Mouse (Mus musculus) hindbrain, embryonic 16.5 days (tissue): ENCODE results near the gene Ift43. TPM values are rescaled to one million over a fixed set of nuclear protein-coding genes. Genes with fewer than 3 reads are reported as not detected.

Experiments
- ATAC-seq: fragments of 200-750 bp; cut with Nextera tagmentation; 2 replicates; pipeline ENCODE4 v1.8.0; 2017; ENCODE audit warnings: moderate TSS enrichment, moderate library complexity
- H3K27ac ChIP-seq: fragments of 300-500 bp; sonication (generic); 2 replicates; pipeline ENCODE4 v1.5.1; 2014; ENCODE audit warnings: low read depth, mild to moderate bottlenecking, control low read depth, low read length, moderate library complexity
- H3K27me3 ChIP-seq: fragments of 300-500 bp; sonication (generic); replicated peaks from 2 replicates; pipeline ENCODE4 v1.6.1; 2014; ENCODE audit warnings: low read length; ENCODE audit not compliant: control insufficient read depth, insufficient read depth
- H3K36me3 ChIP-seq: fragments of 300-500 bp; sonication (generic); 2 replicates; pipeline ENCODE4 v1.6.1; 2014; ENCODE audit warnings: mild to moderate bottlenecking, low read length, moderate library complexity, mixed read lengths; ENCODE audit not compliant: control insufficient read depth, insufficient read depth
- H3K4me1 ChIP-seq: fragments of 300-500 bp; sonication (generic); 2 replicates; pipeline ENCODE4 v1.6.1; 2014; ENCODE audit warnings: low read depth, low read length; ENCODE audit not compliant: control insufficient read depth, insufficient read depth
- H3K4me2 ChIP-seq: fragments of 300-500 bp; sonication (generic); 2 replicates; pipeline ENCODE4 v1.6.1; 2014; ENCODE audit warnings: mild to moderate bottlenecking, low read length, control low read depth, moderate library complexity
- H3K4me3 ChIP-seq: fragments of 300-500 bp; sonication (generic); 2 replicates; pipeline ENCODE4 v1.5.1; 2014; ENCODE audit warnings: mild to moderate bottlenecking, low read length, control low read depth, moderate library complexity
- H3K9ac ChIP-seq: fragments of 300-500 bp; sonication (generic); 2 replicates; pipeline ENCODE4 v1.6.1; 2014; ENCODE audit warnings: low read depth, mild to moderate bottlenecking, control low read depth, low read length, moderate library complexity
- H3K9me3 ChIP-seq: fragments of 300-500 bp; sonication (generic); 2 replicates; pipeline ENCODE4 v1.6.1; 2014; ENCODE audit warnings: mild to moderate bottlenecking, low read length, moderate library complexity; ENCODE audit not compliant: control insufficient read depth
- WGBS: fragments of 180-500 bp; shearing (Covaris S2); extraction: QIAGEN DNeasy Blood & Tissue Kit; methylation state at CpG from one replicate; pipeline ENCODE4 v1.1.7; 2014; 5-methylcytosine and 5-hydroxymethylcytosine counted together
- polyA plus RNA-seq: library from polyadenylated mRNA; unstranded; fragments of >200 nt; fragmentation: Nextera tagmentation; extraction: Ambion mirVana; gene quantifications from 2 replicates; pipeline ENCODE4 v1.2.1, GENCODE M21; 2015

The Ift43 gene
- polyA plus RNA-seq, 1 experiment from 2014 or later = 43.0 TPM

- Histone ChIP-seq H3K9ac (no peak overlapping the region), H3K4me3 (no peak overlapping the region), H3K9me3 (no peaks in the 10 kb centered on the region), H3K27me3 (no peaks in the 10 kb centered on the region), H3K36me3 (no peaks in the 10 kb centered on the region), H3K4me2 (no peak overlapping the region), H3K4me1 (peaks cover 11% of the 10 kb centered on the region), H3K27ac (no peak overlapping the region)
- 82% methylated on average over 1 of the region's 1 CpGs for WGBS
- ATAC-seq = 0 out of 2 replicates have a peak, but pooled peaks have one; percentile 46
These were observed 100.1 kb downstream of the Ift43 start for GRCm38 (mm10) chr12:86182414-86182813.

DNA sequence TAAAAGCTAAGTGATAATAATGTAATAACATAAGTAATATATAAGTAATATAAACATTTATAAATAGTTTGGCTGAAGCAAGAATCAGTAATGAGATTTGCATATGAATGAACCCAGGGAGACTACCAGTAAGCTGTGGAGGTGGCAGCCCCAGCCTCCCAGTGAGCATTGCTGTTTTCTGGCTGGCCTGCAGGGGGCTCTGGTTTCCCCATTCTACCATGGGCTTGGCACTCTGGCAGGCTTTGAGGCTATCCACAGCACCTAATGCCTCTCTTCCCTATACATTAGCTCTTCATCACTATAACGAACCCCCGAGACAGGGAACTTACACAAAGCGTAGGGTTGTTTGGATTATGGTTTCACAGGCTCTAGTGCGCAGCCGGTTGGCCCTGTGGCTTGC, 105.8 kb downstream of the Ift43 start:
- no peak overlapping the region for H3K4me3 ChIP-seq
- 60% methylated on average over 5 of the region's 5 CpGs for WGBS

GRCm38 (mm10) chr12:86189601-86190323, 107.4 kb downstream of the Ift43 start:
- Histone ChIP-seq H3K36me3 (no peaks in the 10 kb centered on the region), H3K4me1 (peaks cover 8% of the 10 kb centered on the region)

More for the DNA sequence above, 105.8 kb downstream of the Ift43 start:
- no peak for ATAC-seq
- no peak overlapping the region for H3K9ac ChIP-seq
- H3K27ac ChIP-seq = no peak overlapping the region
- H3K9me3 ChIP-seq = no peaks in the 10 kb centered on the region
- H3K4me1 ChIP-seq = peaks cover 8% of the 10 kb centered on the region
- H3K36me3 ChIP-seq = no peaks in the 10 kb centered on the region
- no peaks in the 10 kb centered on the region for H3K27me3 ChIP-seq
- no peak overlapping the region for H3K4me2 ChIP-seq

DNA sequence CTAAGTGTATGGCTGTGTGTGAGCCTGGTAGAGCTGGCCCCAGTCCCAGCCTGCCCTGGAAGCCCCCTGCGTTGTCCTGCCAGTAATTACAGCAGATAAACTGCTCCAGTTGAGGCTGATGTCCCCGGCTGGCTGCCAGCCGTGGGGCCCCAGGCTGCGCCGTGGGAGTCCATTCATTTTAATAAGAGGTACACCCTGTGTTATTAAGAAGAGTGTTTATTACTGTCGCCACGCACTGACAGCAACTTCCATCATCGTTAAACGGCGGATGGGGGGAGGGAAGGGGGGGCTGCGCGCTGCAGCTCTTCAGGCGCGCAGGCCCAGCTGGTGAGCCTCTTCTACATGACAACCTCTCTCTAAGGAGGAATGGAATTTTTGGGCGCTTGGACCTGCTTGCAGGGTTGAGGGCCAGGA, 109.7 kb downstream of the Ift43 start:
- H3K4me1 ChIP-seq = peaks cover 8% of the 10 kb centered on the region
- H3K27me3 ChIP-seq = no peaks in the 10 kb centered on the region
- peak overlapping the region; percentile 34; the same call in 1 of the 2 replicates for H3K4me2 ChIP-seq
- ATAC-seq = peak; percentile 83
- no peak overlapping the region for H3K9ac ChIP-seq
- no peaks in the 10 kb centered on the region for H3K9me3 ChIP-seq
- no peak overlapping the region for H3K4me3 ChIP-seq
- no peaks in the 10 kb centered on the region for H3K36me3 ChIP-seq
- WGBS = 24% methylated on average over 15 of the region's 15 CpGs
- no peak overlapping the region for H3K27ac ChIP-seq

More at GRCm38 (mm10) chr12:86189601-86190323, 107.4 kb downstream of the Ift43 start:
- no peak for ATAC-seq
- H3K4me2 ChIP-seq = no peak overlapping the region
- no peak overlapping the region for H3K9ac ChIP-seq
- no peaks in the 10 kb centered on the region for H3K9me3 ChIP-seq
- H3K27ac ChIP-seq = no peak overlapping the region
- 26% methylated on average over 19 of the region's 19 CpGs for WGBS
- H3K4me3 ChIP-seq = no peak overlapping the region
- H3K27me3 ChIP-seq = no peaks in the 10 kb centered on the region

DNA sequence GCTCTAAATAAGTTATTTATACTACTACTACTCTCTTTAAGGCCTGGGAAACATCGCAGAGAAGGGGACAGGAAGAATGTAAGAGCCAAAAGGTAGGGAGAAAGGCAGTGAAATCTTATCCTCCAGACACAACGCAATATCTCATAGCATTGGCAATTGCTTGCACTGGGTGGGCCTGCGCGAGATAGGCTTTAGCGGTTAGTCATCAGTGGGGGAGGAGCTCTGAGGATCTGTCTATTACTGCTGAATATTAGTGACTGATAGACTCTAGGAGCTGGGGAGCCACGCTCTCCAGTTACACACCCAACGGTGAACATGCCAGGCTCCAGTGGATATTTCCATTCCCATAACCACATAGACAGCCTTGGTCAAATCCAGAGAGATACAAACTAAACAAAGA, 114.6 kb downstream of the Ift43 start:
- H3K4me2 ChIP-seq = no peak overlapping the region
- no peaks in the 10 kb centered on the region for H3K9me3 ChIP-seq
- H3K9ac ChIP-seq = no peak overlapping the region
- peaks cover 3% of the 10 kb centered on the region for H3K4me1 ChIP-seq
- H3K27ac ChIP-seq = no peak overlapping the region
- no peak overlapping the region for H3K4me3 ChIP-seq
- no peak for ATAC-seq
- H3K27me3 ChIP-seq = no peaks in the 10 kb centered on the region
- no peaks in the 10 kb centered on the region for H3K36me3 ChIP-seq
- 93% methylated on average over 7 of the region's 7 CpGs for WGBS

DNA sequence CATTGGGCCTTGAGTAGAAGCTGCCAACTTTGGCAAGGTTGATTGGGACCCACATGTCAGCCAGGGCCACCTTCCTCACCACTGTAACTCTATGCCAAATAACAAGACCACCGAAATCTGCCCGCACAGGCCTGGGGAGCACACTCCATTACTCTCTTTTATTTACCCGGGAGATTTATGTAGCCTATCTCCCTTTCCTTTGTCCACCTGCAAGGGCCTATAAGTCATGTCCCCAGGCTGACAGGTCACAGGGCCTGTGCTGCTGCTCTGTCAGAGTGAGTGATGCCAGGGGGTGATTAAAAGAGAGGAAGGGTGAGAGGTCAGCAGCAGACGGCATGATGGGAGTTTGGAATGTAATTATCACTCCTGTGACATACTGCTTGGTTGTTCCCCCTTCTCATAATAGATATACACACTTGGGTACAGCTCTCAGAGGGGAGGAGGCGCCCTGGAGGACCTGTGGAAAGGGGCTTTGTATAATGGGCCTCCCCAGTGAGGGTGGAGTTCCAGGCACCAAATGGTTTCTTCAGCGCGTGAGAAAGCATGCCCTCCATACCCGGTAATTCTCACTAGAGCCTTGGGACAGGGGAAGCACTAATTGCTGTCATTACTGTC, 121.2 kb downstream of the Ift43 start:
- no peaks in the 10 kb centered on the region for H3K36me3 ChIP-seq
- H3K4me3 ChIP-seq = no peak overlapping the region
- H3K9me3 ChIP-seq = no peaks in the 10 kb centered on the region
- ATAC-seq = no peak
- H3K27ac ChIP-seq = no peak overlapping the region
- 59% methylated on average over 8 of the region's 8 CpGs for WGBS
- no peak overlapping the region for H3K4me2 ChIP-seq
- no peaks in the 10 kb centered on the region for H3K4me1 ChIP-seq
- H3K9ac ChIP-seq = no peak overlapping the region
- 0 out of 2 replicates have a peak, but pooled peaks cover 2% of the 10 kb centered on the region for H3K27me3 ChIP-seq

GRCm38 (mm10) chr12:86211099-86211520, 128.8 kb downstream of the Ift43 start:
- Histone ChIP-seq H3K9ac (peak overlapping the region; percentile 19; the same call in 1 of the 2 replicates), H3K4me2 (peak overlapping the region; percentile 49), H3K4me1 (peaks cover 10% of the 10 kb centered on the region), H3K27ac (no peak overlapping the region), H3K27me3 (peaks cover 12% of the 10 kb centered on the region), H3K36me3 (no peaks in the 10 kb centered on the region), H3K9me3 (no peaks in the 10 kb centered on the region), H3K4me3 (peak overlapping the region; percentile 20)
- under 1% methylated on average over 19 of the region's 19 CpGs for WGBS
- ATAC-seq = peak; percentile 45; the same call in 1 of the 2 replicates

Other genes with a start within 250 kb of the Ift43 start
- gene Tgfb3, start 3.5 kb upstream of the Ift43 start, polyA plus RNA-seq = 5.1 and 7.6 TPM in 2 replicates
- gene Gpatch2l, start 159.3 kb downstream of the Ift43 start, polyA plus RNA-seq = 24.4 and 30.5 TPM in 2 replicates